ENCODE assay signal across 19 mouse cellular contexts in genomic region chr17:71209936-71210335, GRCm38 (mm10). TPM values are rescaled to one million over a fixed set of nuclear protein-coding genes. Genes with fewer than 3 reads are reported as not detected.
DNase-seq lines count a peak whose midpoint lies in the region; ATAC-seq and TF ChIP-seq lines count a peak whose summit lies in the region.
"Had no signal": no experiment of that assay in that cellular context is flagged by ENCODE, and none has a peak within 500 bp of the region (broad histone marks: within the 10 kb centered on the region; RNA-seq: fewer than 3 reads in every experiment).

No protein-coding gene starts in this region.

- H3K4me1 ChIP-seq in liver, adult 2 months (ENCODE audit: control insufficient read depth, insufficient read depth, low read length) = peaks cover 38% of the 10 kb centered on the region
- peaks cover 96% of the 10 kb centered on the region for H3K4me1 ChIP-seq in liver, embryonic 12.5 days
- peaks cover 66% of the 10 kb centered on the region for H3K4me1 ChIP-seq in liver, embryonic 16.5 days (ENCODE audit: control insufficient read depth, low read depth, low read length)
- peaks cover 34% of the 10 kb centered on the region for H3K4me1 ChIP-seq in kidney, embryonic 15.5 days

- ATAC-seq in liver, embryonic 12.5 days = no peak
- no peak for ATAC-seq in liver, embryonic 16.5 days (ENCODE audit: low read depth)
- no peak for ATAC-seq in kidney, embryonic 15.5 days (replicated peaks; ENCODE audit: low FRiP score)
- ATAC-seq in erythroblast, adult 5-6 weeks (replicated peaks; ENCODE audit: low FRiP score, poor library complexity, severe bottlenecking) = no peak
- ATAC-seq: forebrain, embryonic 15.5 days had no signal

- peaks cover 28% of the 10 kb centered on the region for H3K36me3 ChIP-seq in liver, adult 2 months (ENCODE audit: control insufficient read depth, insufficient read depth, low read length)
- H3K36me3 ChIP-seq in liver, embryonic 12.5 days = peaks cover 17% of the 10 kb centered on the region
- H3K36me3 ChIP-seq in liver, embryonic 16.5 days (ENCODE audit: control insufficient read depth, insufficient read depth) = no peaks in the 10 kb centered on the region; the same call in 1 of the 2 replicates
- H3K36me3 ChIP-seq in kidney, embryonic 15.5 days = no peaks in the 10 kb centered on the region
- H3K36me3 ChIP-seq: embryonic facial prominence, embryonic 15.5 days; forebrain, embryonic 15.5 days had no signal

- no peaks in the 10 kb centered on the region for H3K27me3 ChIP-seq in liver, adult 2 months (ENCODE audit: control insufficient read depth, insufficient read depth, low read length)
- H3K27me3 ChIP-seq in liver, embryonic 12.5 days (replicated peaks) = no peaks in the 10 kb centered on the region
- H3K27me3 ChIP-seq in liver, embryonic 16.5 days (ENCODE audit: control insufficient read depth, insufficient read depth, low read depth, low read length) = no peaks in the 10 kb centered on the region
- H3K27me3 ChIP-seq in kidney, embryonic 15.5 days = no peaks in the 10 kb centered on the region
- H3K27me3 ChIP-seq: embryonic facial prominence, embryonic 15.5 days; forebrain, embryonic 15.5 days; heart, embryonic 12.5 days had no signal

- H3K9ac ChIP-seq in liver, adult 2 months (ENCODE audit: low read depth, low read length) = no peak overlapping the region
- H3K9ac ChIP-seq in liver, embryonic 12.5 days = peak overlapping the region; percentile 22
- no peak overlapping the region for H3K9ac ChIP-seq in liver, embryonic 16.5 days (ENCODE audit: low read depth, low read length)
- H3K9ac ChIP-seq in kidney, embryonic 15.5 days = no peak overlapping the region
- H3K9ac ChIP-seq: embryonic facial prominence, embryonic 15.5 days; forebrain, embryonic 15.5 days; heart, embryonic 12.5 days; hindbrain, embryonic 14.5 days had no signal

- no peaks in the 10 kb centered on the region for H3K9me3 ChIP-seq in liver, embryonic 12.5 days (replicated peaks)
- H3K9me3 ChIP-seq in liver, embryonic 16.5 days (replicated peaks; ENCODE audit: control insufficient read depth, low read length) = no peaks in the 10 kb centered on the region
- H3K9me3 ChIP-seq in kidney, embryonic 15.5 days (replicated peaks) = no peaks in the 10 kb centered on the region
- H3K9me3 ChIP-seq: embryonic facial prominence, embryonic 15.5 days; forebrain, embryonic 15.5 days; heart, embryonic 12.5 days had no signal

- peak overlapping the region; percentile 30; the same call in 1 of the 2 replicates for H3K27ac ChIP-seq in liver, adult 2 months (replicated peaks; ENCODE audit: insufficient read depth, low read depth, low read length)
- peak overlapping the region; percentile 73 for H3K27ac ChIP-seq in liver, embryonic 12.5 days
- no peak overlapping the region for H3K27ac ChIP-seq in liver, embryonic 16.5 days (ENCODE audit: low read length)
- H3K27ac ChIP-seq in kidney, embryonic 15.5 days = no peak overlapping the region
- H3K27ac ChIP-seq: embryonic facial prominence, embryonic 15.5 days; forebrain, embryonic 15.5 days; heart, adult 2 months; hindbrain, embryonic 10.5 days; hindbrain, embryonic 14.5 days had no signal

- no peak for TF ChIP-seq POLR2A in liver, adult 2 months (IDR thresholded peaks at IDR 0.05; ENCODE audit: extremely low read depth, insufficient read depth, low read length)

- H3K4me2 ChIP-seq in liver, embryonic 12.5 days = peak overlapping the region; percentile 38; the same call in 1 of the 2 replicates
- peak overlapping the region; percentile 11; the same call in 1 of the 2 replicates for H3K4me2 ChIP-seq in liver, embryonic 16.5 days (ENCODE audit: low read depth, low read length)
- H3K4me2 ChIP-seq in kidney, embryonic 15.5 days = no peak overlapping the region
- H3K4me2 ChIP-seq: embryonic facial prominence, embryonic 15.5 days; forebrain, embryonic 15.5 days; heart, embryonic 12.5 days; hindbrain, embryonic 14.5 days had no signal

- WGBS in liver, adult 2 months = 49% methylated on average over 3 of the region's 3 CpGs
- WGBS in liver, embryonic 12.5 days (ENCODE audit: insufficient replicate concordance) = 63% methylated on average over 3 of the region's 3 CpGs
- 51% methylated on average over 3 of the region's 3 CpGs for WGBS in liver, embryonic 16.5 days (ENCODE audit: insufficient replicate concordance)
- WGBS in kidney, embryonic 15.5 days = 84% methylated on average over 3 of the region's 3 CpGs

- H3K79me2 ChIP-seq in liver, adult 2 months (ENCODE audit: control insufficient read depth, insufficient read depth, low read length) = peaks cover 45% of the 10 kb centered on the region

- TF ChIP-seq CTCF in liver, adult 2 months (IDR thresholded peaks at IDR 0.05; ENCODE audit: low read depth, low read length) = no peak

- no peak overlapping the region for H3K4me3 ChIP-seq in liver, adult 2 months (ENCODE audit: insufficient read depth, low read depth, low read length)
- H3K4me3 ChIP-seq in liver, embryonic 12.5 days = no peak overlapping the region
- no peak overlapping the region for H3K4me3 ChIP-seq in liver, embryonic 16.5 days (ENCODE audit: low read depth, low read length)
- no peak overlapping the region for H3K4me3 ChIP-seq in kidney, embryonic 15.5 days (replicated peaks)
- H3K4me3 ChIP-seq: embryonic facial prominence, embryonic 15.5 days; forebrain, embryonic 15.5 days; heart, adult 2 months; heart, embryonic 12.5 days; hindbrain, embryonic 10.5 days had no signal

- DNase-seq in liver, adult 2 months (ENCODE audit: extremely low read depth, low read depth, low spot score) = no peak
- DNase-seq in liver = no peak
- DNase-seq in layer of hippocampus, adult 9-11 months = no peak
- DNase-seq: adrenal gland, postnatal 10 days; cerebellum, adult 11 months; cerebellum, adult 8-10 months; cerebellum, postnatal 14 days; embryo, embryonic 11 days; gastrocnemius, postnatal 10 days; heart, adult 2 months had no signal

RNA-seq across cellular contexts. Expression of gene Lpin2, which starts 27.6 kb away (rescaled TPM):
- 314 and 342 TPM in 2 replicates for total RNA-seq in liver, adult 2 months (2014; rRNA removed)
- polyA plus RNA-seq in liver, adult 2 months (2012; rRNA removed) = 22.4 and 24.9 TPM in 2 replicates
- 40.1 and 42.5 TPM in 2 replicates for polyA plus RNA-seq in liver, embryonic 12.5 days (2016; fragmentation: Nextera tagmentation; extraction: Ambion mirVana)
- 46.8 and 51.5 TPM in 2 replicates for polyA plus RNA-seq in liver, embryonic 16.5 days (2015; fragmentation: Nextera tagmentation; extraction: Ambion mirVana)
- 70.7 and 75.3 TPM in 2 replicates for polyA plus RNA-seq in kidney, embryonic 15.5 days (2015; fragmentation: Nextera tagmentation; extraction: Ambion mirVana)
- 751 and 838 TPM in 2 replicates for total RNA-seq in erythroblast, adult 5-6 weeks (2015; ENCODE audit: low replicate concordance)
- 1,646 and 2,072 TPM in 2 replicates for total RNA-seq in erythroblast, adult 5-6 weeks (2017; ENCODE audit: low replicate concordance)

Comparison
In these comparisons a context has a peak if more than half of its experiments do, and no peak if none do; other contexts are left out.
1. H3K27ac ChIP-seq: peak in liver, adult 2 months (single experiment) and liver, embryonic 12.5 days (single experiment); none in liver, embryonic 16.5 days (single experiment) and kidney, embryonic 15.5 days (single experiment).